Mouse (Mus musculus) kidney, postnatal 10 days (tissue): ENCODE data around the gene Abcb5.
"Not testable (repeated sequence)": the region's sequence is repeated elsewhere in the genome, so short reads cannot be mapped to it uniquely, and the experiment has no call there.

Experiments used
- DNase-seq: peaks from one replicate; pipeline ENCODE4 v3.0.0; 2021; ENCODE audit warnings: mixed read lengths

Gene Abcb5

DNA sequence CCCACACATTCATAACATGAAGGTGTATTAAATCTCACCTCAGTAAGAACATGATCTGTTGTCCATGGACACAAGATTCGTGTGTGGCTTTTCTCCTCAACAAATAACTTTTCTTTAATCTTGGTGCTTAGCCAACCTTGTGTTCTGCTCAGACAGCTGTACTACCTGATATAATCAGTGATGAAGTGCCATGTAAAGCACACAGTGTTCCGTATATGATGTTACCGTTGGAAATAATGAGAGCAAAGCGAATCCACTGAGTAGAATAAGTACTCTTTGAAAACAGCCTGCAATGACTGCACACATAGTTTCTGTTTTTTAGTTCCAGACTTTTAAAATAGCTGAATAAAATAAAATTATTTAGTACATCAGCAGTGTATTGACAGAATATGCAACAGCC lies at the start of gene Abcb5:
Abcb5 (minus strand) TSS at position 101 of the 400 bp plus-strand sequence.
- no peak for DNase-seq

DNA sequence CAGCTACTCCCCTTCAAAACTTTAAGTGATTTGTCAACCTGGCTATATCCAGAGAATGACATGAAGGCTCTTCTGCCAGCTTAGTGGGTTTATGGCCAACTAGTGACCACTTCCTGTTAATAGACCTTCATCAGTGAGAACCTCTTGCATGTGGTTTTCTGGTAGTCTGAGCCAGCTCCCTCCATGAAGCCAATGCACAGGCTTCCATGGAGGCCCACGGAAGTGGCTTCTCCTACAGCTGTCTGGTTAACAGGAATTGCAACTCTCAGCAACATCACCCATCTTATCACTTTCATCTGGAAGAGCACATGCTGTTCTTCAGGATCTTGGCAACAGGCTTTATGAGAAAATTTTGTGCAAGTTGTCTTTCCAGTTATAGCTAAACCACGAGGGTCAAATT lies 33.0 kb upstream of the Abcb5 start:
- DNase-seq: peak; percentile 9

DNA sequence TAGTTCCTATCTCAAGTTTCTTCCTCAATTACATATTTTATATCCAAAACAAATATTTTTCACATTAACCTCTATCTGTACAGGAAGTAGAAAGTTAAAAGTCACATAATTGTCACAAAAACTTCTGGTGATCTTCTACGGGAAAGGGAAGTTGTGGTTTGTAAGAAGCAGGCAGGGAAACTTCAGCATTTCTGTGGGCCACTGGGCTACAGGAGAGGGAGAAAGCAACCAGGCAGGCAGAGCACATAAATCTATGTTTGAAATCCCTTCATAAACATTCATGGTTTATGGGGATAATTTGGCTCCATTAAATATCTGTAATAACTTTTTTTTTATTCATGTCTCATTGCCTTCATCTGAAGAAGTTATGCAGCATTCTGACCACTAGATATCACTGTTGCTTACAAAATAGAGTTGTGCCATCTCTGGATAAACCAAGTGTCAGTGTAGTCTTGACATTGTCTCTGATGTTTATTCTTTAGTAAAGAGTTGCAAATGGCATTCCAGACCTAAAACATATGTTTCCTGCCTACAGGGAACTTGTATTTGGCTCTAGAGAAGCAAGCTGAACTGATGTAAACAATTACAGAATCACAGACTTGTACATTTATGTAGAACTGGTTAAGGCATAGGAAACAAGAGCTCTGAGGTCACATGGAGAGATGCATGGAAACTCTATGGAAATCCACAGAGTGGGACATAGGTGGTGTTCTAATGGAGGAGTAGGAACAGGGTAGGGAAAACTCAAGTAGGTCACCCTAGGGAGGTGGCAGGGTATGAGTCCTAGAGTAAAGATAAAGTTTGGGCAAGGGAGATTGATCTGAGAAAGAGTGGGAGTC lies 28.3 kb upstream of the Abcb5 start:
- DNase-seq: peak; percentile 39

DNA sequence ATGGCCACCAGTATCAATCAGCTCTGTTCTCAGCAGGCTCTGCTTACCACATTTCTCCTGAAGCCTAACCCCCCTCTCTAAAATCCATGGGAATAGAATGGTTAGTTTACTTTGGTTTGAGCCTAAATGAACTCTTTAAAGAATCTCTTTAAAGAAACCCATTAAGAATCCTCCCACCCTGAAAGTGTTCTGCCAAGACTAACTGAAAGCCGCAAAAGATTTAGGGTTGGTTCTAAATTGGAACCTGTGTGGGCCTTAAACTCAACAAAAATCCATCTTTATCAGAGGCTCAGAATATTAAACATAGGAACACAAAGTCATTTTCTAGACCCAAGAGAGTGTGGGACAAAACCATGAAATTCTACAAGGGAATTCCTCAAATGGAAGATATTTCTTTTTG lies 18.6 kb upstream of the Abcb5 start:
- DNase-seq: no peak

DNA sequence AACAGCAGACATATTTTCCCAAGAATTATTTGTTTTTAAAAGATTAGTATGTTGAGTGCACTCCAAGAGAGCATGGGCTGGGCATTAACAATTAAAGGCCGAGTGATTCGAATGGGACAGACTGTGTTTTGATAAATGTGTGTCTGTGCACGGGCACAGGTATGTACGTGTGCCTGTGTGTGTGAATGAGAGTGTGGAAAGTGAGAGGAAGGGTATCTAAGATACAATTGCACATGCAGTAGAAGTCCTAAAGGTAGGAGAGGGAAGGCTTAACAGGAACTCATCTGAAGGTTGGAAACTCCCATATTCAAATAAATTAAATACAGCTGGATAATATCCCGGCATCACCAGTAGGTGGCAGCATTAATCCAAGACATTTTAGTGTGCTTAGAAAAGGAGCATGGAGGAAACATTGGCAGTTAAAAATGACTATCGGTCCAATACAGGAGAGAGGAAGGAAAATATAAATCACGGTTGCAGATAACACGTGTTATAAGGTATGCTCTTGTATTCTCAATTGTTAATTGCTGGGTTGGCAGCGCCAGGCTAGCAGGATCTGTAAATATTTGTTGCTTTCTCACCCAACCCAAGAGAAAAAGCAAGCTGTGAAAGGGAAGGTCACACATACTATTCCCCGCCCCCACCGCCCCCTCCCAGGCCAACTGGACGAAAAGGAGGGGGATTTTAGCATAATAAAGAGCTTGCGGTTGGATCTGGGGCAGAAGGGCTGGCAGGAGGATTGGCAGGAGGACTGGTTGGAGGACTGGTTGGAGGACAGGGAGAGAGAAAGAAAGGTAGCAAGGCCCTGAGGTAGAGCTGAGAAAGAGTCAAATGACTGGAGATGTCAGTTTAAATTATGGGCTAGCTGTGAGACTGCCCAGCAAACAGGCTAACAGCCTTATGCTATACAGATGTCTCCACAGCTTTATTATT lies 35.6 kb downstream of the Abcb5 start:
- peak; percentile 80 for DNase-seq

DNA sequence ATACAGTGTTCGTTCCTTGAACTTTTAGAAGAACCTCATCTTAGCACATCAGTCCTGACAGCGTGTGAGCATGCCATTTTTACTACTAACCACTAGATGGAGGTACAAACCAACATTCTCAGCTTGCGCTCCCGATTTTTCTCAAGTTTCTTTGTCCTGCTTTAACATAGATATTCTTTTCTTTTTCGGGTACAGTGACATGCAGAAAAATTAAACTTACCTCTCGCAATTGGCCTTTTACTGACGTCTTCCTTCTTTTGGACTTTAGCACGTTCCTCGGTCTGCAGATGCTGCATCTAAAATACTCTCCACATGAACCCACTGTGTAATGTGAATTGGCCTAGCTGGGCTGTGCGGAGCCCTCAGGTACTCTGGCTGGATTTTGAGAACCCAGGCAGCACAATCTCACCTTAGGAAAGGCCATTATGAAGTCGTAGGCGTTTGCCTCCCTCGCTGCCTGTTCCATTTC lies 39.4 kb downstream of the Abcb5 start:
- DNase-seq: no peak

DNA sequence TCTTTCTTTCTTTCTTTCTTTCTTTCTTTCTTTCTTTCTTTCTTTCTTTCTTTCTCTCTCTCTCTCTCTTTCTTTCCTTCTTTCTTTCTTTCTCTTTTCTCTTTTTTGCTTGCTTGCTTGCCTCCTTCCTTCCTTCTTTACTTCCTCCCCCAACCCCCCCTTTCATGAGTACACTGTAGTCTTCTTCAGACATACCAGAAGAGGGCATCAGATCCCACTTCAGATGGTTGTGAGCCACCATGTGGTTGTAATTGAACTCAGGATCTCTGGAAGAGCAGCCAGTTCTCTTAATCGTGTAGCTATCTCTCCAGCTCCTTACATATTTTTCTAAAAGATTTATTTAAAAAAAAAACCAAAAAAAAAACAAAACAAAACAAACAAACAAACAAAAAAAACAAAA lies 42.3 kb downstream of the Abcb5 start:
- not testable (repeated sequence) for DNase-seq

DNA sequence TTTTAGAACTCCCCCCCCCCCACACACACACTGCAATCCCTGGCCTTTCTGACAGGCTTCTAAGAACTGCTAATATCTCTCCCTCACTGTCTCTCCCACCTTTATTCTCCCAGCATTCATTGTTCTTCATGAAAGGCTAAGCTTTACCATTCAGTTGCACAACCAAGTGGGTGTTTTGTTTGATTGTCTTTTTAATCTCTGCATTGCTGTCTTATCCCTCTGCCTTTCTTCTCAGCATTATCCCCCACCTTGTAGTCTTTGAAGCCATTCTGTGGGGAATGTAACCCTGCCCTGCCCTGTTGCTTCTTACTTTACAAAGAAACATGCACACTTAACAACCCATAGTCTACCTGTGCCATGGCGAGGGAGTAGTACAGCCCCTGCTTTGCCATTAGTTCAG lies 48.5 kb downstream of the Abcb5 start:
- DNase-seq: no peak

DNA sequence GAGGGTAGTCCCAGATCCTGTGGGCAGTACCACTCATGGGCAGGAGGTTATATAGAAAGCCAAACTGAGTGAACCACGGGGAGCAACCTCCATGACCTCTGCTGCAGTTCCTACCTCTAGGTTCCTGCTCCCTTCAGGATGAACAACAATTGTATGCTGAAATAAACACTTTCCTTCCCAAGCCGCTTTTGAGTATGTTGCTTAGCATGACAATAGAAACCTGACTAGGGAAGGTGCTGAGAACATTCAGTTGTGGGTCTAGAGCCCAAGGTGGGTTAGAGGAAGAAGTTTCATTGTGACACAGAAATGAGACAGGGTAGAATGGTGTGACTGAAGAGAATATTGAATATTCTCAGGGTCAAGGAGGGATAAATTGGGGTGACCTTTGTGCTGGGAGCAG lies 55.9 kb downstream of the Abcb5 start:
- DNase-seq: no peak

DNA sequence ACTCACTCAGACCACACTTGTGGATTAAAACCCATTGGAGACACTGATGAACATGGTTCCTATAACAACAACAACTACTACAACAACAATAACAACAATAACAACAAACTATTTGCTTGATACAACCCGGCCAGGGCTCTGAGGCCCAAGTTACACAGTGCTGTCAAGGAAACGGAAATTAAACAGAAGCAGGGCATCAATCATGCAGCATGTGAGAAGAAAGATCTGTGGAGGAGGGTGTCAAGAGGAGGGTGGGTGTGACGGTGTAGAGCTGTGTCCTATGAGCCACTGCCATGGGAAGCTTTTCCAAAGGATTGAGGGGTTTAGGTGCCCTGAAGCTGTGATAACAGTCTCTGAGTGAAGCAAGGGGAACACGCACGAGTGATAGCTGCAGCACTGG lies 64.0 kb downstream of the Abcb5 start:
- no peak for DNase-seq

DNA sequence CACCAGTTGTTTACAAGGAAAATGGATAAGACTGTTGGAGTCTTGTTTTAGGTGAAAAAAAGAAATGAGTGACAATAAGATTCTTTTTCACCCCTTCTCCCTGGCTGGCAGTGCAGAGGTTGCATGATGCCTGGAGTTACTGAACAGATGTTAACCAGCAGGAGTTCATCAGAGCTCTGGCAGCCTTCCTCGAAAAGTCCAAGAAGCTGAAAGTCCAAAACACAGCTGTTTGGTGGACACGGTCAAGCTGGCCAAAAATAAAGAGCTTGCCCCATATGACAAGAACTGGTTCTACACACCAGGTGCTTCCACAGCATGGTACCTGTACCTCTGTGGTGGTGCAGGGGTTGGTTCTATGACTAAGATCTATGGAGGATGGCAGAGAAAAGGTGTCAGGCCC lies 78.3 kb downstream of the Abcb5 start:
- DNase-seq: peak; percentile 75

DNA sequence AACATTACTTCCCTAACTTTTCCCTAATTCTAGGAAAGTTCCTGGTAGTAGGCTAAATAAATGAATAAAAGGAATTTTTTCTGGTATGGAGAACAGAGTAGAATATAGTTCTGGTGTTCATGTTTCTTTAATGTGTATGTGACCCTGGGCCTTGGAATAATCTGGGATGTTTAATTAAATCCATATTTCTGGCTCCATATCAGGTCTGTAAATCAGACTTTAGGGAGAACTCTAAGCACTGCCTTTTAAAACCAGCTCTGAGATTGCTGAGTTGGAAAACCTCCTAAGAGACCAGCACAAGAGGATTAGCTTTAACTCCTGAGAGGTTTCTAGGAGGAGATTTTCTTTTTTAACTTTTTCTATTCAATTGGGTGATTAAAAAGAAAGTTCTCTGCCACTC lies 83.4 kb downstream of the Abcb5 start:
- no peak for DNase-seq

DNA sequence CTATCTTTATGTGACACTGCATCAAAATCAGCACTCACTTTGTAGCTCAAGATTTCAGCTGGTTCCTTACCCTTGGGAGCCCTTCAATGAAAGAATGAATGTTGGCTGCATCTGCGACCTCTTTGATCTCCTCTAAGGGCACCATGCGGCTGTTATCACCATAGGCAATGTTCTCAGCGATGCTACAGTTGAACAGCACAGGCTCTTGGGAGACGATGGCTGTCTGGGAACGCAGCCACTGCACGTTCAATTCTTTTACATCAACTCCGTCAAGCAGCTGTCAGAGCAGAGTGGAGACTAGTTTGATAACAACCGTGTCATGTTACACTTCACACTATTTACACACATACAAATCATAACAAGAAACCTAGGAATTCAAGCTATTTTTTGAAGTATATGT lies 93.5 kb downstream of the Abcb5 start:
- DNase-seq: no peak

DNA sequence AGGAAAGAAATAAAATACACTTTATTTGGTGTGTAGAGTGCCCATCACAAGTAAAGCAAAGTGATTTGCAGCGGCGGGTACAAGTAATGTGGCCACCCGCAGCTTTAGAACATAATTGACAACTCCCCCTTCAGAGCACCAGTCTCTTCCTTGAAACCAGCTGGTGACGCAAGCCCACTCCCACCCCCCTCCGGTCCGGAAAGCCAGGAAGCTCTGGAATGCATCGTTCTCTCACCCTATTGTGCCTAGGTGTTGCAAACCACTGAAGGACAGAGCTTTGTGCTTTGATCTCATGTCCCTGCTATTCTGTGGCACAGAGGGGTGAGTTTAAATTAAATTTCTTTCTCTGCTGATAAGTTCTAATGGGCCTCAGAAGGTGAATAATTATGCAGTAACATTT lies 110.1 kb downstream of the Abcb5 start:
- DNase-seq: no peak

DNA sequence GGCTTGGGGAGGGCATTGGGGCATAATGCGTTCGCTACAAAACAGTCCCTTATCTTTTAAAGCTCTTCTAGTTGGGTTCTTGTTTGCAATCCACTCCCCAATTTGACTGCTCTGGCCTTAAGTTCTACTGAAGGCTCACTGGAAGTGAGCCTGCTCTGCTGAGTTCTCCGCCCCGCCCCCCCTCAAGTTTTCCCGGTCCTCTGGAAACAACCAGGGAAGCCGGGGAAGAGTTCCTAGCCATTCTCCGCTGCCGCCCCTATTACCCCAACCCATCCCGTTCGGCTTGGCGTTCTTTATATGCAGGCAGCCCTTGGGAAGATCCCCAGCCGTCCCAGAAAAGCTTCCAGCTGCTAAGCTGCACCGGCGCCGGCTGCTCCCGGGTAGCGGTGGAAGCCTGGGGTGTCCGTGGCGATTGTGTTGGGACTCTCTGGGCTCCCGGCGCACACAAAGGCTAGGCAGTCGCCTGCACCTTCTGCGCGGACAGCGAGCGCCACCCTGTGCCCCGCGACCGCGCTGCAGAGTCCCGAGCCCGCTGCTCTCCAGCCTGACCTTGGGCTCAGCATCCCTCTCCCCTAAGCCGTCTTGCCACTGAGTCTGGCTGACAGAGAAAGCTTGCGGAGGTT lies 111.3 kb downstream of the Abcb5 start:
- DNase-seq: peak; percentile 80

DNA sequence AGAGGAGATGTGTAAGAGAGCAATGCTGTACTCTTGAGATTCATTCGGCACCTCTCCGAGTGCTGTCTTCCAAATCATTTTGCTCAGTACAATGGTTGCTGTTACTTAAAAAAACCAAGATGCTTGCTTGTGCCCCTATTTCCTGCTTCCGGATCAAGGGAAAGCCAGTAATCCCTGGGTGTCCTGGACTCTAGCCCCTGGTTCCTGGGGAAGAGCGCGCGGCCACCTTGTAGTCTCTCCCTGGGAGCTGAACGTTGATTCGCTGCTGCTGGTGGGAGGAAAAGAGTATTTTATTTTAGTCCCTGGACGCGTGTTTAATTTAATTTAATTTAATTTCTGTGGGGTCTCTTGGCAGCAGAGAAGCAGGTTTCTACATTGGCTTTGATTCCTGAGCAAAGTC lies 111.8 kb downstream of the Abcb5 start:
- DNase-seq: no peak

DNA sequence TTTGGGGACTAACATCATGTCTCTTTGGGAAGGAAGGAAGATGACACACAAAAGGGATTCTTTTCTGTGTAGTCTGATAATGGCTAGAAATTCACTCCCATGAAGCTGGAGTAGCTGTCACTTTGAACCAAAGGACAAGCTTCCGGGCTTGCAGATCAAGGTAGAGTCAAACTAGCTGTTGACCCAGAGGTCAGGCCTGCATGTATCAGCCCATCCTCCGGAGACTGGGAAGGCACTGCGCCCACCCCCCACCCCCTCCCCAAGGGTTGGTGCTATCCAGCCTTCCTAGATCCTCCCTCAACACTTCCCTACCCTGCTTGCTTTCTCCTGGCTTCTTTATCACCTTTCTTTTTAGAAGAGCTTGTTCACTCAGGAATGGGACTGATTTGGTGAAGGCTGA lies 112.9 kb downstream of the Abcb5 start:
- DNase-seq: no peak

DNA sequence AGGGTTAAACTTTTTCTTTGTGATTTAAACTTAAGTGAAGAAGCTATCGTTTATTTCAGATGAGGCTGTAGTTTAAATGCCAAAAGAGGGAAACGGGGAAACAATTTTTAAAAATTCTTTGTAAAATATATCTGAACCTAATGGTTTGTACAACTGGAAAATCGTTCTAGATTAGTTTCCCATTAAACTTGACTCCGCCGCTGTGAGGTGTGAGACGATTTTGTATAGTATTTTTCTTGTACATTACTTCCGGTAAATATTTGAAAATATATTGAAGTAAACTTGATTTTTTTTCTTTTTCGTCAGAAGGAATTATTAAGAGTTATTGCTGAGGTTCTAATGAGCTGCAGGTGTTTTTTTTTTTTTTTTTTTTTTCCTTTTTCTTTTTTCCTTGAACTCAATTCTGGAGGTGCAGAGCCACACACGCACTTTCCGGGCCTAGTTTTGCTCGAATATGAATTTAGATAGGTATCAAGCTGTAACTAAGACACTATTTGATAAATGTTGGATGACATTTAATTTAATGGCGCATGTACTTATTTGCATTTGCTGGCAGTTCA lies 115.3 kb downstream of the Abcb5 start:
- no peak for DNase-seq

DNA sequence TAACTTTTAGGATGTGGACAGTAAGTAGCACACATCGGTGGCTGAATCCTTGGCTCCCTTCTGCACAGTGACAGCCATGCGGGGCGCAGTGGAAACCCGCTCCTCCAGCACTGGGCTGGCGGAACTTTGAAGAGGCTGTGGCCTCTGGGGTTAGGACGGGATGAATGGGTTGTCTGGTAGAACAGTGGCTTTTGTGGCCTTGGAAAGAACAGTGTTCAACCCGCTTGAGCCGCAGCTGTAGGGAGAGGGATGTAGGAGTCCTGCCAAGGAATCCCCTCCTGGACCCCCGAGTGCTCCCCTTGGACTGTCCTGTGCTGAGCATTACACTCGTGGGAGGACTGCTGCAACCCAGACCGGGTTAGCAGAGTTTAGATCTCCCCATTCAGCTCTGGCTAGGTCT lies 116.2 kb downstream of the Abcb5 start:
- DNase-seq: no peak

DNA sequence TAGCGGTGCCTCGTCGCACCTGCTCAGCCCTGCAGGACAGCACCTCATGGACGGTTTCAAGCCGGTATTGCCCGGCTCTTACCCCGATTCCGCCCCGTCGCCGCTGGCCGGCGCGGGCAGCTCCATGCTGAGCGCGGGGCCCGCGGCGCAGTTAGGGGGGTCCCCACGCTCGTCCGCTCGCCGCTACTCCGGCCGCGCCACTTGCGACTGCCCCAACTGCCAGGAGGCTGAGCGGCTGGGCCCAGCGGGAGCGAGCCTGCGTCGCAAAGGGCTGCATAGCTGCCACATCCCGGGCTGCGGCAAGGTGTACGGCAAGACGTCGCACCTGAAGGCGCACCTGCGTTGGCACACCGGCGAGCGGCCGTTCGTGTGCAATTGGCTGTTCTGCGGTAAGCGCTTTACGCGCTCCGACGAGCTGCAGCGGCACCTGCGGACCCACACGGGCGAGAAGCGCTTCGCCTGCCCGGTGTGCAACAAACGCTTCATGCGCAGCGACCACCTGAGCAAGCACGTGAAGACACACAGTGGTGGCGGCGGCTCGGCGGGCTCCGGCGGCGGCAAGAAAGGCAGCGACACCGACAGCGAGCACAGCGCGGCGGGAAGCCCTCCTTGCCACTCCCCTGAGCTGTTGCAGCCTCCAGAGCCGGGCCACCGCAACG lies 116.9 kb downstream of the Abcb5 start:
- no peak for DNase-seq

DNA sequence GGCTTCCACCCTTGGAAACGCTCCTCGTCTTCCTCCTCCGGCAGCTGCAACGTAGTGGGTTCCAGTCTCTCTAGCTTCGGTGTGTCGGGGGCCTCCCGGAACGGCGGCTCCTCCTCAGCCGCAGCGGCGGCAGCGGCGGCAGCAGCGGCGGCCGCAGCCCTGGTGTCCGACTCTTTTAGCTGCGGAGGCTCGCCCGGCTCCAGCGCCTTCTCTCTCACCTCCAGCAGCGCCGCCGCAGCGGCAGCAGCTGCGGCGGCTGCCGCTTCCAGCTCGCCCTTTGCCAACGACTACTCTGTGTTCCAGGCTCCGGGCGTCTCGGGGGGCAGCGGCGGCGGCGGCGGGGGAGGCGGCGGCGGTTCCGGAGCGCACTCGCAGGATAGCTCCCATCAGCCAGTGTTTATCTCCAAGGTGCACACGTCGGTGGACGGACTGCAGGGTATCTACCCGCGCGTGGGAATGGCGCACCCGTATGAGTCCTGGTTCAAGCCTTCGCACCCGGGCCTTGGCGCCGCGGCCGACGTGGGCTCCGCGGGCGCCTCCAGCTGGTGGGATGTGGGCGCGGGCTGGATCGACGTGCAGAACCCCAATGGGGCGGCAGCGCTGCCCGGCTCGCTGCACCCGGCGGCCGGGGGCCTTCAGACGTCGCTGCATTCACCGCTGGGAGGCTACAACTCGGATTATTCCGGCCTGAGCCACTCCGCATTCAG lies 117.6 kb downstream of the Abcb5 start:
- peak; percentile 32 for DNase-seq
